Mouse (Mus musculus) kidney, embryonic 16.5 days (tissue): ENCODE results near the gene Kcnk13. TPM values are rescaled to one million over a fixed set of nuclear protein-coding genes. Genes with fewer than 3 reads are reported as not detected.

Experiments
- ATAC-seq: fragments of 200-750 bp; cut with Nextera tagmentation; 2 replicates; pipeline ENCODE4 v1.8.0; 2017; ENCODE audit warnings: moderate TSS enrichment; ENCODE audit not compliant: low FRiP score, low TSS enrichment
- H3K27ac ChIP-seq: fragments of 300-500 bp; sonication (generic); 2 replicates; pipeline ENCODE4 v1.5.1; 2014; ENCODE audit warnings: low read length
- H3K27me3 ChIP-seq: fragments of 300-500 bp; sonication (generic); 2 replicates; pipeline ENCODE4 v1.6.1; 2014; ENCODE audit warnings: low read length, control low read depth, mixed read lengths; ENCODE audit not compliant: insufficient read depth
- H3K36me3 ChIP-seq: fragments of 300-500 bp; sonication (generic); 2 replicates; pipeline ENCODE4 v1.6.1; 2014; ENCODE audit warnings: low read length, control low read depth, mixed read lengths; ENCODE audit not compliant: insufficient read depth
- H3K4me1 ChIP-seq: fragments of 300-500 bp; sonication (generic); 2 replicates; pipeline ENCODE4 v1.6.1; 2014; ENCODE audit warnings: low read length, control low read depth, mixed read lengths; ENCODE audit not compliant: insufficient read depth
- H3K4me2 ChIP-seq: fragments of 300-500 bp; sonication (generic); replicated peaks from 2 replicates; pipeline ENCODE4 v1.6.1; 2014; ENCODE audit warnings: low read depth, low read length
- H3K4me3 ChIP-seq: fragments of 300-500 bp; sonication (generic); 2 replicates; pipeline ENCODE4 v1.5.1; 2014; ENCODE audit warnings: mild to moderate bottlenecking, low read length
- H3K9ac ChIP-seq: fragments of 300-500 bp; sonication (generic); replicated peaks from 2 replicates; pipeline ENCODE4 v1.6.1; 2014; ENCODE audit warnings: low read length
- H3K9me3 ChIP-seq: fragments of 300-500 bp; sonication (generic); 2 replicates; pipeline ENCODE4 v1.6.1; 2016; ENCODE audit warnings: low read length, control low read depth
- WGBS: fragments of 180-500 bp; shearing (Covaris S2); extraction: QIAGEN DNeasy Blood & Tissue Kit; methylation state at CpG from one replicate; pipeline ENCODE4 v1.1.7; 2014; 5-methylcytosine and 5-hydroxymethylcytosine counted together
- polyA plus RNA-seq: library from polyadenylated mRNA; unstranded; fragments of >200 nt; fragmentation: Nextera tagmentation; extraction: Ambion mirVana; gene quantifications from 2 replicates; pipeline ENCODE4 v1.2.1, GENCODE M21; 2015

Gene Kcnk13
- polyA plus RNA-seq, 1 experiment from 2014 or later: 0.21 TPM

GRCm38 (mm10) chr12:100002914-100003587 is 38.8 kb downstream of the Kcnk13 start:
- no peaks in the 10 kb centered on the region for H3K27me3 ChIP-seq
- H3K4me1 ChIP-seq: 0 out of 2 replicates have a peak, but pooled peaks cover 6% of the 10 kb centered on the region
- WGBS: 32% methylated on average over 8 of the region's 8 CpGs
- H3K4me2 ChIP-seq: no peak overlapping the region
- no peak overlapping the region for H3K4me3 ChIP-seq
- no peaks in the 10 kb centered on the region for H3K36me3 ChIP-seq
- H3K27ac ChIP-seq: no peak overlapping the region
- no peaks in the 10 kb centered on the region for H3K9me3 ChIP-seq
- H3K9ac ChIP-seq: no peak overlapping the region
- ATAC-seq: peak; percentile 51; the same call in 1 of the 2 replicates

- no peaks in the 10 kb centered on the region for H3K36me3 ChIP-seq
- no peaks in the 10 kb centered on the region for H3K9me3 ChIP-seq
- H3K27ac ChIP-seq: no peak overlapping the region
- H3K27me3 ChIP-seq: no peaks in the 10 kb centered on the region
- H3K4me1 ChIP-seq: 0 out of 2 replicates have a peak, but pooled peaks cover 6% of the 10 kb centered on the region
- no peak overlapping the region for H3K9ac ChIP-seq
- WGBS: 79% methylated on average over 5 of the region's 5 CpGs
- no peak overlapping the region for H3K4me3 ChIP-seq
- H3K4me2 ChIP-seq: no peak overlapping the region
- ATAC-seq: no peak
Measured at GRCm38 (mm10) chr12:100005285-100005684, 41.0 kb downstream of the Kcnk13 start.

GRCm38 (mm10) chr12:100006681-100007080 is 42.4 kb downstream of the Kcnk13 start:
- H3K36me3 ChIP-seq: no peaks in the 10 kb centered on the region
- H3K4me2 ChIP-seq: no peak overlapping the region
- WGBS: 53% methylated on average over 2 of the region's 2 CpGs
- H3K27ac ChIP-seq: no peak overlapping the region
- no peak overlapping the region for H3K9ac ChIP-seq
- no peak overlapping the region for H3K4me3 ChIP-seq
- no peaks in the 10 kb centered on the region for H3K27me3 ChIP-seq
- H3K9me3 ChIP-seq: no peaks in the 10 kb centered on the region
- H3K4me1 ChIP-seq: 0 out of 2 replicates have a peak, but pooled peaks cover 6% of the 10 kb centered on the region
- no peak for ATAC-seq

- H3K4me1 ChIP-seq: no peaks in the 10 kb centered on the region
- no peaks in the 10 kb centered on the region for H3K9me3 ChIP-seq
- no peak overlapping the region for H3K9ac ChIP-seq
- 90% methylated on average over 3 of the region's 3 CpGs for WGBS
- no peak overlapping the region for H3K27ac ChIP-seq
- no peak for ATAC-seq
- no peaks in the 10 kb centered on the region for H3K27me3 ChIP-seq
- H3K4me3 ChIP-seq: no peak overlapping the region
- H3K4me2 ChIP-seq: no peak overlapping the region
- no peaks in the 10 kb centered on the region for H3K36me3 ChIP-seq
Measured at GRCm38 (mm10) chr12:100012839-100013238, 48.5 kb downstream of the Kcnk13 start.

GRCm38 (mm10) chr12:100015146-100015545 is 50.8 kb downstream of the Kcnk13 start:
- H3K4me1 ChIP-seq: no peaks in the 10 kb centered on the region
- ATAC-seq: no peak
- H3K27ac ChIP-seq: no peak overlapping the region
- H3K4me2 ChIP-seq: no peak overlapping the region
- WGBS: 86% methylated on average over 5 of the region's 5 CpGs
- no peaks in the 10 kb centered on the region for H3K27me3 ChIP-seq
- H3K9ac ChIP-seq: no peak overlapping the region
- no peak overlapping the region for H3K4me3 ChIP-seq
- no peaks in the 10 kb centered on the region for H3K9me3 ChIP-seq
- H3K36me3 ChIP-seq: no peaks in the 10 kb centered on the region

GRCm38 (mm10) chr12:100017709-100018108 is 53.4 kb downstream of the Kcnk13 start:
- ATAC-seq: no peak
- Histone ChIP-seq H3K4me1 (no peaks in the 10 kb centered on the region), H3K9ac (no peak overlapping the region), H3K4me3 (no peak overlapping the region), H3K27me3 (no peaks in the 10 kb centered on the region), H3K27ac (no peak overlapping the region), H3K36me3 (no peaks in the 10 kb centered on the region), H3K9me3 (no peaks in the 10 kb centered on the region), H3K4me2 (no peak overlapping the region)
- 87% methylated on average over 6 of the region's 6 CpGs for WGBS

GRCm38 (mm10) chr12:100022490-100022889 is 58.2 kb downstream of the Kcnk13 start:
- H3K9ac ChIP-seq: no peak overlapping the region
- H3K27me3 ChIP-seq: no peaks in the 10 kb centered on the region
- H3K36me3 ChIP-seq: no peaks in the 10 kb centered on the region
- no peaks in the 10 kb centered on the region for H3K4me1 ChIP-seq
- no peak overlapping the region for H3K27ac ChIP-seq
- no peak overlapping the region for H3K4me3 ChIP-seq
- no peaks in the 10 kb centered on the region for H3K9me3 ChIP-seq
- 70% methylated on average over 5 of the region's 5 CpGs for WGBS
- H3K4me2 ChIP-seq: no peak overlapping the region
- ATAC-seq: no peak

- no peaks in the 10 kb centered on the region for H3K27me3 ChIP-seq
- H3K27ac ChIP-seq: no peak overlapping the region
- WGBS: 72% methylated on average over 12 of the region's 12 CpGs
- H3K4me2 ChIP-seq: no peak overlapping the region
- H3K4me3 ChIP-seq: no peak overlapping the region
- no peaks in the 10 kb centered on the region for H3K4me1 ChIP-seq
- no peak for ATAC-seq
- no peaks in the 10 kb centered on the region for H3K9me3 ChIP-seq
- H3K36me3 ChIP-seq: no peaks in the 10 kb centered on the region
- no peak overlapping the region for H3K9ac ChIP-seq
Measured at GRCm38 (mm10) chr12:100023821-100024365, 59.6 kb downstream of the Kcnk13 start.

GRCm38 (mm10) chr12:100025675-100026074 is 61.4 kb downstream of the Kcnk13 start:
- Histone ChIP-seq H3K9me3 (no peaks in the 10 kb centered on the region), H3K4me3 (no peak overlapping the region)
- ATAC-seq: no peak

GRCm38 (mm10) chr12:100026715-100027245 is 62.5 kb downstream of the Kcnk13 start:
- no peaks in the 10 kb centered on the region for H3K36me3 ChIP-seq
- WGBS: 80% methylated on average over 7 of the region's 7 CpGs
- H3K9ac ChIP-seq: no peak overlapping the region
- ATAC-seq: no peak
- H3K4me1 ChIP-seq: no peaks in the 10 kb centered on the region
- no peak overlapping the region for H3K27ac ChIP-seq
- no peaks in the 10 kb centered on the region for H3K9me3 ChIP-seq
- H3K4me3 ChIP-seq: no peak overlapping the region
- H3K27me3 ChIP-seq: no peaks in the 10 kb centered on the region
- H3K4me2 ChIP-seq: no peak overlapping the region

More at GRCm38 (mm10) chr12:100025675-100026074, 61.4 kb downstream of the Kcnk13 start:
- Histone ChIP-seq H3K27ac (no peak overlapping the region), H3K27me3 (no peaks in the 10 kb centered on the region), H3K36me3 (no peaks in the 10 kb centered on the region), H3K4me2 (no peak overlapping the region), H3K9ac (no peak overlapping the region), H3K4me1 (no peaks in the 10 kb centered on the region)
- 75% methylated on average over 11 of the region's 11 CpGs for WGBS
